Mouse (Mus musculus): ENCODE measurements at regions not wholly inside any gene's neighbourhood (a gene's known extent, or its start where the extent isn't known, plus 50 kb on each side); places are given as distances from the start of the nearest gene placed in this dataset.
"Not testable (repeated sequence)": the region's sequence is repeated elsewhere in the genome, so short reads cannot be mapped to it uniquely, and the experiment has no call there.

- H3K27me3 ChIP-seq (ENCODE audit: control insufficient read depth, insufficient read depth, low read length); H3K4me2 ChIP-seq (replicated peaks; ENCODE audit: low read depth, low read length); H3K36me3 ChIP-seq (ENCODE audit: control insufficient read depth, insufficient read depth, low read length); H3K4me3 ChIP-seq (ENCODE audit: low read depth, low read length); DNase-seq (ENCODE audit: low spot score); H3K27ac ChIP-seq (ENCODE audit: low read depth, low read length); H3K4me1 ChIP-seq (replicated peaks; ENCODE audit: control insufficient read depth, insufficient read depth, low read length); H3K9me3 ChIP-seq (ENCODE audit: control insufficient read depth, low read length); ATAC-seq (ENCODE audit: low FRiP score); H3K9ac ChIP-seq (ENCODE audit: low read depth, low read length): not testable (repeated sequence)
- 85% methylated on average over 7 of the region's 7 CpGs for WGBS
These were observed 119.1 kb upstream of the Sox5 start for GRCm38 (mm10) chr6:144900858-144901257.

GRCm38 (mm10) chr6:144897526-144897925, 115.7 kb upstream of the Sox5 start:
- Histone ChIP-seq H3K27ac (ENCODE audit: low read depth, low read length) (no peak overlapping the region), H3K9ac (ENCODE audit: low read depth, low read length) (no peak overlapping the region), H3K36me3 (ENCODE audit: control insufficient read depth, insufficient read depth, low read length) (no peaks in the 10 kb centered on the region), H3K4me1 (replicated peaks; ENCODE audit: control insufficient read depth, insufficient read depth, low read length) (no peaks in the 10 kb centered on the region; the same call in 1 of the 2 replicates), H3K4me2 (replicated peaks; ENCODE audit: low read depth, low read length) (no peak overlapping the region), H3K4me3 (ENCODE audit: low read depth, low read length) (no peak overlapping the region), H3K27me3 (ENCODE audit: control insufficient read depth, insufficient read depth, low read length) (no peaks in the 10 kb centered on the region), H3K9me3 (ENCODE audit: control insufficient read depth, low read length) (no peaks in the 10 kb centered on the region)
- WGBS: 80% methylated on average over 3 of the region's 3 CpGs
- DNase-seq (ENCODE audit: low spot score): no peak
- ATAC-seq (ENCODE audit: low FRiP score): no peak

- no peak overlapping the region for H3K4me2 ChIP-seq (replicated peaks; ENCODE audit: low read depth, low read length)
- ATAC-seq (ENCODE audit: low FRiP score) (no peak), DNase-seq (ENCODE audit: low spot score) (no peak)
- no peaks in the 10 kb centered on the region for H3K36me3 ChIP-seq (ENCODE audit: control insufficient read depth, insufficient read depth, low read length)
- H3K4me1 ChIP-seq (replicated peaks; ENCODE audit: control insufficient read depth, insufficient read depth, low read length): 0 out of 2 replicates have a peak, but pooled peaks cover 3% of the 10 kb centered on the region
- 64% methylated on average over 2 of the region's 2 CpGs for WGBS
- no peaks in the 10 kb centered on the region for H3K27me3 ChIP-seq (ENCODE audit: control insufficient read depth, insufficient read depth, low read length)
- H3K4me3 ChIP-seq (ENCODE audit: low read depth, low read length): no peak overlapping the region
- H3K9me3 ChIP-seq (ENCODE audit: control insufficient read depth, low read length): no peaks in the 10 kb centered on the region
- H3K27ac ChIP-seq (ENCODE audit: low read depth, low read length): no peak overlapping the region
- no peak overlapping the region for H3K9ac ChIP-seq (ENCODE audit: low read depth, low read length)
These were observed 109.1 kb upstream of the Sox5 start for GRCm38 (mm10) chr6:144890914-144891313.

GRCm38 (mm10) chr6:144890166-144890565, 108.4 kb upstream of the Sox5 start:
- no peak overlapping the region for H3K4me3 ChIP-seq (ENCODE audit: low read depth, low read length)
- H3K4me2 ChIP-seq (replicated peaks; ENCODE audit: low read depth, low read length): no peak overlapping the region
- H3K9me3 ChIP-seq (ENCODE audit: control insufficient read depth, low read length): no peaks in the 10 kb centered on the region
- WGBS: 67% methylated on average over 8 of the region's 8 CpGs
- no peak overlapping the region for H3K9ac ChIP-seq (ENCODE audit: low read depth, low read length)
- no peaks in the 10 kb centered on the region for H3K36me3 ChIP-seq (ENCODE audit: control insufficient read depth, insufficient read depth, low read length)
- H3K27me3 ChIP-seq (ENCODE audit: control insufficient read depth, insufficient read depth, low read length): no peaks in the 10 kb centered on the region
- no peak overlapping the region for H3K27ac ChIP-seq (ENCODE audit: low read depth, low read length)
- ATAC-seq (ENCODE audit: low FRiP score): no peak
- H3K4me1 ChIP-seq (replicated peaks; ENCODE audit: control insufficient read depth, insufficient read depth, low read length): 0 out of 2 replicates have a peak, but pooled peaks cover 3% of the 10 kb centered on the region
- no peak for DNase-seq (ENCODE audit: low spot score)

GRCm38 (mm10) chr6:144883117-144883516, 101.3 kb upstream of the Sox5 start:
- H3K27ac ChIP-seq (ENCODE audit: low read depth, low read length): no peak overlapping the region
- ATAC-seq (ENCODE audit: low FRiP score) (no peak), DNase-seq (ENCODE audit: low spot score) (no peak)
- no peaks in the 10 kb centered on the region for H3K4me1 ChIP-seq (replicated peaks; ENCODE audit: control insufficient read depth, insufficient read depth, low read length)
- H3K36me3 ChIP-seq (ENCODE audit: control insufficient read depth, insufficient read depth, low read length): no peaks in the 10 kb centered on the region
- no peaks in the 10 kb centered on the region for H3K27me3 ChIP-seq (ENCODE audit: control insufficient read depth, insufficient read depth, low read length)
- H3K9me3 ChIP-seq (ENCODE audit: control insufficient read depth, low read length): no peaks in the 10 kb centered on the region
- WGBS: 73% methylated on average over 4 of the region's 4 CpGs
- no peak overlapping the region for H3K9ac ChIP-seq (ENCODE audit: low read depth, low read length)
- no peak overlapping the region for H3K4me2 ChIP-seq (replicated peaks; ENCODE audit: low read depth, low read length)
- H3K4me3 ChIP-seq (ENCODE audit: low read depth, low read length): no peak overlapping the region

- no peaks in the 10 kb centered on the region for H3K4me1 ChIP-seq (replicated peaks; ENCODE audit: control insufficient read depth, insufficient read depth, low read length)
- H3K27ac ChIP-seq (ENCODE audit: low read depth, low read length): no peak overlapping the region
- no peaks in the 10 kb centered on the region for H3K9me3 ChIP-seq (ENCODE audit: control insufficient read depth, low read length)
- WGBS: 81% methylated on average over 10 of the region's 10 CpGs
- no peaks in the 10 kb centered on the region for H3K27me3 ChIP-seq (ENCODE audit: control insufficient read depth, insufficient read depth, low read length)
- H3K4me2 ChIP-seq (replicated peaks; ENCODE audit: low read depth, low read length): no peak overlapping the region
- H3K4me3 ChIP-seq (ENCODE audit: low read depth, low read length): no peak overlapping the region
- no peaks in the 10 kb centered on the region for H3K36me3 ChIP-seq (ENCODE audit: control insufficient read depth, insufficient read depth, low read length)
- ATAC-seq (ENCODE audit: low FRiP score): no peak
- no peak for DNase-seq (ENCODE audit: low spot score)
- H3K9ac ChIP-seq (ENCODE audit: low read depth, low read length): no peak overlapping the region
These were observed 98.3 kb upstream of the Sox5 start for GRCm38 (mm10) chr6:144880098-144880497.

- no peaks in the 10 kb centered on the region for H3K4me1 ChIP-seq (replicated peaks; ENCODE audit: control insufficient read depth, insufficient read depth, low read length)
- H3K27me3 ChIP-seq (ENCODE audit: control insufficient read depth, insufficient read depth, low read length): no peaks in the 10 kb centered on the region
- H3K27ac ChIP-seq (ENCODE audit: low read depth, low read length): no peak overlapping the region
- DNase-seq (ENCODE audit: low spot score): no peak
- no peaks in the 10 kb centered on the region for H3K36me3 ChIP-seq (ENCODE audit: control insufficient read depth, insufficient read depth, low read length)
- no peaks in the 10 kb centered on the region for H3K9me3 ChIP-seq (ENCODE audit: control insufficient read depth, low read length)
- no peak overlapping the region for H3K9ac ChIP-seq (ENCODE audit: low read depth, low read length)
- WGBS: 87% methylated on average over 12 of the region's 12 CpGs
- H3K4me3 ChIP-seq (ENCODE audit: low read depth, low read length): no peak overlapping the region
- H3K4me2 ChIP-seq (replicated peaks; ENCODE audit: low read depth, low read length): no peak overlapping the region
- ATAC-seq (ENCODE audit: low FRiP score): no peak
These were observed 95.0 kb upstream of the Sox5 start for GRCm38 (mm10) chr6:144876758-144877157.

- WGBS: 69% methylated on average over 9 of the region's 9 CpGs
- no peak overlapping the region for H3K4me3 ChIP-seq (ENCODE audit: low read depth, low read length)
- DNase-seq (ENCODE audit: low spot score) (no peak), ATAC-seq (ENCODE audit: low FRiP score) (no peak)
- no peaks in the 10 kb centered on the region for H3K9me3 ChIP-seq (ENCODE audit: control insufficient read depth, low read length)
- no peaks in the 10 kb centered on the region for H3K36me3 ChIP-seq (ENCODE audit: control insufficient read depth, insufficient read depth, low read length)
- H3K9ac ChIP-seq (ENCODE audit: low read depth, low read length): no peak overlapping the region
- H3K4me2 ChIP-seq (replicated peaks; ENCODE audit: low read depth, low read length): no peak overlapping the region
- no peaks in the 10 kb centered on the region for H3K4me1 ChIP-seq (replicated peaks; ENCODE audit: control insufficient read depth, insufficient read depth, low read length)
- no peaks in the 10 kb centered on the region for H3K27me3 ChIP-seq (ENCODE audit: control insufficient read depth, insufficient read depth, low read length)
- H3K27ac ChIP-seq (ENCODE audit: low read depth, low read length): no peak overlapping the region
These were observed 94.1 kb upstream of the Sox5 start for GRCm38 (mm10) chr6:144875862-144876261.

GRCm38 (mm10) chr6:144874251-144874650, 92.5 kb upstream of the Sox5 start:
- no peaks in the 10 kb centered on the region for H3K36me3 ChIP-seq (ENCODE audit: control insufficient read depth, insufficient read depth, low read length)
- DNase-seq (ENCODE audit: low spot score) (no peak), ATAC-seq (ENCODE audit: low FRiP score) (no peak)
- no peaks in the 10 kb centered on the region for H3K27me3 ChIP-seq (ENCODE audit: control insufficient read depth, insufficient read depth, low read length)
- whole genome bisulfite sequencing: 86% methylated on average over 5 of the region's 5 CpGs
- H3K4me2 ChIP-seq (replicated peaks; ENCODE audit: low read depth, low read length): no peak overlapping the region
- H3K9ac ChIP-seq (ENCODE audit: low read depth, low read length): no peak overlapping the region
- no peaks in the 10 kb centered on the region for H3K4me1 ChIP-seq (replicated peaks; ENCODE audit: control insufficient read depth, insufficient read depth, low read length)
- H3K27ac ChIP-seq (ENCODE audit: low read depth, low read length): no peak overlapping the region
- H3K9me3 ChIP-seq (ENCODE audit: control insufficient read depth, low read length): no peaks in the 10 kb centered on the region
- no peak overlapping the region for H3K4me3 ChIP-seq (ENCODE audit: low read depth, low read length)
